Mouse (Mus musculus) left cerebral cortex, postnatal 4 days (tissue): ENCODE results near the gene Apob. TPM values are rescaled to one million over a fixed set of nuclear protein-coding genes. Genes with fewer than 3 reads are reported as not detected.
A peak's percentile ranks its signal among the peaks of the same experiment; 100 is the strongest.

Experiments
- DNase-seq: peaks from one replicate; pipeline ENCODE4 v3.0.0-alpha.2; 2022
- intact Hi-C: fragments of 180-260 bp; cut with DNase I; formaldehyde crosslinking; loops from one replicate; pipeline ENCODE4 v1.15.1; 2025
- total RNA-seq, 2 experiments: library from RNA; stranded (reverse); gene quantifications; 2 replicates each; pipeline ENCODE4 v1.2.3; 2021

The Apob gene
- total RNA-seq, 2 experiments from 2014 or later = 0.08 to 0.30 TPM

GRCm38 (mm10) chr12:8031595-8032358 is 54.3 kb downstream of the Apob start:
- intact Hi-C loops = no loop called here

GRCm38 (mm10) chr12:8032359-8032755 is 54.9 kb downstream of the Apob start:
- DNase-seq = no peak
- intact Hi-C loops = no loop called here

More at GRCm38 (mm10) chr12:8031595-8032358, 54.3 kb downstream of the Apob start:
- peak; percentile 37 for DNase-seq

GRCm38 (mm10) chr12:8038081-8038730 is 60.8 kb downstream of the Apob start:
- DNase-seq = no peak
- intact Hi-C loops = no loop called here

- intact Hi-C loops = no loop called here
- no peak for DNase-seq
Observed at GRCm38 (mm10) chr12:8042626-8043394, 65.4 kb downstream of the Apob start.

GRCm38 (mm10) chr12:8047046-8047445 is 69.6 kb downstream of the Apob start:
- intact Hi-C loops = no loop called here
- no peak for DNase-seq

- DNase-seq = no peak
- intact Hi-C loops = no loop called here
Observed at GRCm38 (mm10) chr12:8047789-8048309, 70.4 kb downstream of the Apob start.

- intact Hi-C loops = loop anchor here (5.0 kb wide), 1 partner anchor 251 kb away; no protein-coding TSS in a partner anchor
- DNase-seq = no peak
Observed at GRCm38 (mm10) chr12:8056001-8056640, 78.7 kb downstream of the Apob start.

- intact Hi-C loops = loop anchor here (5.0 kb wide), 1 partner anchor 248 kb away; no protein-coding TSS in a partner anchor
- DNase-seq = peak; percentile 69
Observed at GRCm38 (mm10) chr12:8059576-8059975, 82.1 kb downstream of the Apob start.

- intact Hi-C loops = no loop called here
- DNase-seq = no peak
Observed at GRCm38 (mm10) chr12:8063363-8064065, 86.1 kb downstream of the Apob start.

Other genes with a start within 250 kb of the Apob start
- gene Ldah, start 230.5 kb downstream of the Apob start, total RNA-seq = 10 to 100 TPM; 49.2 to 51.2 TPM